Mouse (Mus musculus) hindbrain, postnatal 0 days (tissue): ENCODE data around the gene Slitrk5. TPM values are rescaled to one million over a fixed set of nuclear protein-coding genes. Genes with fewer than 3 reads are reported as not detected.
"Not testable (repeated sequence)": the region's sequence is repeated elsewhere in the genome, so short reads cannot be mapped to it uniquely, and the experiment has no call there.

Source experiments
- ATAC-seq: fragments of 200-750 bp; cut with Nextera tagmentation; 2 replicates; pipeline ENCODE4 v1.8.0; 2017; ENCODE audit warnings: mild to moderate bottlenecking, moderate TSS enrichment, moderate library complexity
- DNase-seq: peaks from one replicate; pipeline ENCODE4 v3.0.0-alpha.2; 2015; ENCODE audit warnings: low spot score
- H3K27ac ChIP-seq: fragments of 300-500 bp; sonication (generic); 2 replicates; pipeline ENCODE4 v1.5.1; 2014; ENCODE audit warnings: mild to moderate bottlenecking
- H3K27me3 ChIP-seq: fragments of 300-500 bp; sonication (generic); 2 replicates; pipeline ENCODE4 v1.6.1; 2014; ENCODE audit warnings: low read length, mixed read lengths; ENCODE audit not compliant: insufficient read depth
- H3K36me3 ChIP-seq: fragments of 300-500 bp; sonication (generic); 2 replicates; pipeline ENCODE4 v1.6.1; 2014; ENCODE audit warnings: low read length, mixed read lengths; ENCODE audit not compliant: insufficient read depth
- H3K4me1 ChIP-seq: fragments of 300-500 bp; sonication (generic); 2 replicates; pipeline ENCODE4 v1.6.1; 2014; ENCODE audit warnings: antibody characterized with exemption, low read length, mixed read lengths; ENCODE audit not compliant: insufficient read depth
- H3K4me2 ChIP-seq: fragments of 300-500 bp; sonication (generic); 2 replicates; pipeline ENCODE4 v1.6.1; 2014; ENCODE audit warnings: low read depth, mild to moderate bottlenecking, low read length, moderate library complexity, mixed read lengths
- H3K4me3 ChIP-seq: fragments of 300-500 bp; sonication (generic); 2 replicates; pipeline ENCODE4 v1.5.1; 2014; ENCODE audit warnings: low read length
- H3K9ac ChIP-seq: fragments of 300-500 bp; sonication (generic); replicated peaks from 2 replicates; pipeline ENCODE4 v1.6.1; 2014; ENCODE audit warnings: mild to moderate bottlenecking, low read length, moderate library complexity, mixed read lengths
- H3K9me3 ChIP-seq: fragments of 300-500 bp; sonication (generic); 2 replicates; pipeline ENCODE4 v1.6.1; 2016; ENCODE audit warnings: low read length, mixed read lengths
- CTCF ChIP-seq: IDR thresholded peaks from 2 replicates; pipeline ENCODE4 v1.5.1; 2016; ENCODE audit warnings: antibody characterized with exemption, control low read depth, low read depth
- WGBS: fragments of 180-500 bp; shearing (Covaris S2); extraction: QIAGEN DNeasy Blood & Tissue Kit; methylation state at CpG from one replicate; pipeline ENCODE4 v1.1.7; 2014; 5-methylcytosine and 5-hydroxymethylcytosine counted together
- polyA plus RNA-seq: library from polyadenylated mRNA; unstranded; fragments of >200 nt; fragmentation: Nextera tagmentation; extraction: Ambion mirVana; gene quantifications from 2 replicates; pipeline ENCODE4 v1.2.1, GENCODE M21; 2015
- total RNA-seq: library from RNA; depleted of rRNA; stranded (reverse); fragments of >200 nt; gene quantifications from 2 replicates; pipeline ENCODE4 v1.2.3, GENCODE M21; 2014

Slitrk5 gene
- total and polyA plus RNA-seq, 2 experiments from 2014 or later = 30.7 to 55.5 TPM

GRCm38 (mm10) chr14:111680271-111680670 is 5.4 kb downstream of the Slitrk5 start:
- peak; percentile 30 for DNase-seq
- TF ChIP-seq CTCF = no peak
- 0 out of 2 replicates have a peak, but pooled peaks cover 5% of the 10 kb centered on the region for H3K4me1 ChIP-seq
- H3K4me3 ChIP-seq = no peak overlapping the region
- no peak overlapping the region for H3K9ac ChIP-seq
- H3K4me2 ChIP-seq = peak overlapping the region; percentile 81; the same call in 1 of the 2 replicates
- no peak overlapping the region; the same call in 1 of the 2 replicates for H3K27ac ChIP-seq
- 68% methylated on average over 8 of the region's 8 CpGs for WGBS
- no peak for ATAC-seq
- H3K9me3 ChIP-seq = no peaks in the 10 kb centered on the region
- no peaks in the 10 kb centered on the region for H3K27me3 ChIP-seq
- no peaks in the 10 kb centered on the region; the same call in 1 of the 2 replicates for H3K36me3 ChIP-seq

- no peaks in the 10 kb centered on the region for H3K27me3 ChIP-seq
- no peaks in the 10 kb centered on the region; the same call in 1 of the 2 replicates for H3K36me3 ChIP-seq
- 0 out of 2 replicates have a peak, but pooled peaks cover 5% of the 10 kb centered on the region for H3K4me1 ChIP-seq
- H3K9ac ChIP-seq = peak overlapping the region; percentile 46
- DNase-seq (peak; percentile 64), ATAC-seq (peak; percentile 59)
- no peak; the same call in 1 of the 2 replicates for TF ChIP-seq CTCF
- H3K4me3 ChIP-seq = peak overlapping the region; percentile 42
- H3K9me3 ChIP-seq = no peaks in the 10 kb centered on the region
- H3K4me2 ChIP-seq = peak overlapping the region; percentile 81
- WGBS = 2% methylated on average over 38 of the region's 38 CpGs
- peak overlapping the region; percentile 1; the same call in 1 of the 2 replicates for H3K27ac ChIP-seq
These were observed 6.3 kb downstream of the Slitrk5 start for GRCm38 (mm10) chr14:111681092-111681708.

GRCm38 (mm10) chr14:111681773-111682172 is 6.9 kb downstream of the Slitrk5 start:
- Histone ChIP-seq H3K9me3 (no peaks in the 10 kb centered on the region), H3K36me3 (no peaks in the 10 kb centered on the region; the same call in 1 of the 2 replicates), H3K27me3 (no peaks in the 10 kb centered on the region), H3K4me3 (peak overlapping the region; percentile 42), H3K4me1 (0 out of 2 replicates have a peak, but pooled peaks cover 5% of the 10 kb centered on the region), H3K27ac (no peak overlapping the region), H3K9ac (peak overlapping the region; percentile 46), H3K4me2 (peak overlapping the region; percentile 81)
- no peak for TF ChIP-seq CTCF
- DNase-seq (peak; percentile 49), ATAC-seq (no peak)
- WGBS = 9% methylated on average over 13 of the region's 13 CpGs

GRCm38 (mm10) chr14:111683543-111683942 is 8.6 kb downstream of the Slitrk5 start:
- H3K27me3 ChIP-seq = no peaks in the 10 kb centered on the region
- no peak overlapping the region for H3K4me3 ChIP-seq
- DNase-seq (peak; percentile 51), ATAC-seq (no peak)
- H3K9ac ChIP-seq = no peak overlapping the region
- no peaks in the 10 kb centered on the region for H3K9me3 ChIP-seq
- 0 out of 2 replicates have a peak, but pooled peaks cover 5% of the 10 kb centered on the region for H3K4me1 ChIP-seq
- TF ChIP-seq CTCF = no peak
- H3K4me2 ChIP-seq = no peak overlapping the region
- WGBS = 56% methylated on average over 4 of the region's 4 CpGs
- no peaks in the 10 kb centered on the region; the same call in 1 of the 2 replicates for H3K36me3 ChIP-seq
- H3K27ac ChIP-seq = no peak overlapping the region

DNA sequence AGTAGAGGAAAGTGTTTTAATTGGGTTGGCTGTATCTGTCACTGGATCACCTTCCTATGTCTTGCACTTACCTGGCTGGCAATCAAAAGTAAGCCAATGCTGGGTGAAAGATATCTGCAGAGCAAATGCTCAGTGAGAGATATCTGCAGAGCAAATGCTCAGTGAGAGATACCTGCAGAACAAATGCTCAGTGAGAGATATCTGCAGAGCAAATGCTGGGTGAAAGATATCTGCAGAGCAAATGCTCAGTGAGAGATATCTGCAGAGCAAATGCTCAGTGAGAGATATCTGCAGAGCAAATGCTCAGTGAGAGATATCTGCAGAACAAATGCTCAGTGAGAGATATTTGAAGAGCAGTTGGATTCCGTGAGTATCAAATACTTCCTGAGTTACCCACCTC is 15.2 kb downstream of the Slitrk5 start:
- not testable (repeated sequence) for H3K9ac ChIP-seq, H3K36me3 ChIP-seq, H3K9me3 ChIP-seq, DNase-seq, H3K4me3 ChIP-seq, H3K4me2 ChIP-seq, H3K27me3 ChIP-seq, H3K27ac ChIP-seq, H3K4me1 ChIP-seq, ATAC-seq
- 78% methylated on average over 1 of the region's 1 CpGs for WGBS

- DNase-seq = no peak
- WGBS = 71% methylated on average over 2 of the region's 2 CpGs
- ATAC-seq = no peak
- Histone ChIP-seq H3K9me3 (no peaks in the 10 kb centered on the region), H3K4me2 (no peak overlapping the region), H3K4me3 (no peak overlapping the region), H3K4me1 (no peaks in the 10 kb centered on the region), H3K27ac (no peak overlapping the region), H3K9ac (no peak overlapping the region), H3K36me3 (no peaks in the 10 kb centered on the region), H3K27me3 (no peaks in the 10 kb centered on the region)
- no peak for TF ChIP-seq CTCF
These were observed 54.9 kb downstream of the Slitrk5 start for GRCm38 (mm10) chr14:111729833-111730232.
